Mouse (Mus musculus) G1E (cell line): Measurements from ENCODE around the gene Qk.

Source experiments
- CTCF ChIP-seq: IDR thresholded peaks from 2 replicates; pipeline ENCODE4 v1.5.1; 2012; ENCODE audit warnings: low read depth, low read length, inconsistent platforms, mixed read lengths
- GATA1 ChIP-seq: IDR thresholded peaks from 2 replicates; pipeline ENCODE4 v1.6.1; 2012; ENCODE audit warnings: borderline replicate concordance, low read length, inconsistent platforms, mixed read lengths
- POLR2AphosphoS5 ChIP-seq: IDR thresholded peaks from 2 replicates; pipeline ENCODE4 v1.6.1; 2012; ENCODE audit warnings: low read depth, low read length, inconsistent platforms; ENCODE audit not compliant: insufficient replicate concordance

GRCm38 (mm10) chr17:10269518-10269917 lies 50.1 kb downstream of the Qk start:
- TF ChIP-seq CTCF (no peak), GATA1 (no peak), POLR2AphosphoS5 (no peak)
